Mouse (Mus musculus): Measurements from ENCODE around the gene Hspa1l. TPM values are rescaled to one million over a fixed set of nuclear protein-coding genes. Genes with fewer than 3 reads are reported as not detected.

Gene Hspa1l
- polyA plus RNA-seq, 1 experiment from 2014 or later = 4.2 TPM

- Histone ChIP-seq H3K4me1 (ENCODE audit: control insufficient read depth, insufficient read depth, low read length) (peaks cover 12% of the 10 kb centered on the region), H3K9me3 (replicated peaks; ENCODE audit: control insufficient read depth, low read length) (no peaks in the 10 kb centered on the region), H3K4me3 (ENCODE audit: low read length) (no peak within 1 kb of the TSS), H3K27me3 (ENCODE audit: control insufficient read depth, insufficient read depth, low read length) (no peaks in the 10 kb centered on the region), H3K9ac (ENCODE audit: low read length) (peak within 1 kb of the TSS; percentile 49), H3K27ac (ENCODE audit: low read length) (peak within 1 kb of the TSS; percentile 36; the same call in 1 of the 2 replicates), H3K36me3 (ENCODE audit: control insufficient read depth, insufficient read depth) (peaks cover 39% of the 10 kb centered on the region), H3K4me2 (ENCODE audit: low read depth, low read length) (no peak within 1 kb of the TSS)
- ATAC-seq (replicated peaks; ENCODE audit: extremely low read depth, insufficient read depth, low FRiP score) = peak; percentile 53
- WGBS = 33% methylated on average over 12 of the region's 12 CpGs
These were observed 43.9 kb downstream of the Hspa1l start, which contains the start of gene Vwa7 for GRCm38 (mm10) chr17:35016376-35016775. Gene Vwa7, plus strand, starts transcription at chr17:35016579.

GRCm38 (mm10) chr17:35016791-35017705, 44.5 kb downstream of the Hspa1l start:
- H3K9ac ChIP-seq (ENCODE audit: low read length) = peak overlapping the region; percentile 49
- WGBS = 75% methylated on average over 10 of the region's 10 CpGs
- no peak overlapping the region for H3K4me2 ChIP-seq (ENCODE audit: low read depth, low read length)
- H3K36me3 ChIP-seq (ENCODE audit: control insufficient read depth, insufficient read depth) = peaks cover 33% of the 10 kb centered on the region
- H3K27me3 ChIP-seq (ENCODE audit: control insufficient read depth, insufficient read depth, low read length) = no peaks in the 10 kb centered on the region
- H3K9me3 ChIP-seq (replicated peaks; ENCODE audit: control insufficient read depth, low read length) = no peaks in the 10 kb centered on the region
- H3K27ac ChIP-seq (ENCODE audit: low read length) = peak overlapping the region; percentile 36; the same call in 1 of the 2 replicates
- ATAC-seq (replicated peaks; ENCODE audit: extremely low read depth, insufficient read depth, low FRiP score) = no peak
- peaks cover 18% of the 10 kb centered on the region for H3K4me1 ChIP-seq (ENCODE audit: control insufficient read depth, insufficient read depth, low read length)
- no peak overlapping the region for H3K4me3 ChIP-seq (ENCODE audit: low read length)

- H3K9me3 ChIP-seq (replicated peaks; ENCODE audit: control insufficient read depth, low read length) = no peaks in the 10 kb centered on the region
- H3K27ac ChIP-seq (ENCODE audit: low read length) = no peak overlapping the region
- H3K4me3 ChIP-seq (ENCODE audit: low read length) = no peak overlapping the region
- H3K4me2 ChIP-seq (ENCODE audit: low read depth, low read length) = no peak overlapping the region
- ATAC-seq (replicated peaks; ENCODE audit: extremely low read depth, insufficient read depth, low FRiP score) = no peak
- H3K9ac ChIP-seq (ENCODE audit: low read length) = no peak overlapping the region
- 72% methylated on average over 14 of the region's 14 CpGs for WGBS
- H3K4me1 ChIP-seq (ENCODE audit: control insufficient read depth, insufficient read depth, low read length) = peaks cover 18% of the 10 kb centered on the region
- H3K36me3 ChIP-seq (ENCODE audit: control insufficient read depth, insufficient read depth) = peaks cover 27% of the 10 kb centered on the region
- no peaks in the 10 kb centered on the region for H3K27me3 ChIP-seq (ENCODE audit: control insufficient read depth, insufficient read depth, low read length)
These were observed 45.2 kb downstream of the Hspa1l start for GRCm38 (mm10) chr17:35017706-35018030.

GRCm38 (mm10) chr17:35018171-35018570, 45.7 kb downstream of the Hspa1l start:
- 63% methylated on average over 3 of the region's 3 CpGs for WGBS
- Histone ChIP-seq H3K4me2 (ENCODE audit: low read depth, low read length) (no peak overlapping the region), H3K4me1 (ENCODE audit: control insufficient read depth, insufficient read depth, low read length) (peaks cover 18% of the 10 kb centered on the region), H3K4me3 (ENCODE audit: low read length) (no peak overlapping the region), H3K27me3 (ENCODE audit: control insufficient read depth, insufficient read depth, low read length) (no peaks in the 10 kb centered on the region), H3K9ac (ENCODE audit: low read length) (no peak overlapping the region; the same call in 1 of the 2 replicates), H3K27ac (ENCODE audit: low read length) (no peak overlapping the region), H3K36me3 (ENCODE audit: control insufficient read depth, insufficient read depth) (peaks cover 25% of the 10 kb centered on the region), H3K9me3 (replicated peaks; ENCODE audit: control insufficient read depth, low read length) (no peaks in the 10 kb centered on the region)
- no peak for ATAC-seq (replicated peaks; ENCODE audit: extremely low read depth, insufficient read depth, low FRiP score)

- Histone ChIP-seq H3K9me3 (replicated peaks; ENCODE audit: control insufficient read depth, low read length) (no peaks in the 10 kb centered on the region), H3K4me3 (ENCODE audit: low read length) (no peak overlapping the region), H3K36me3 (ENCODE audit: control insufficient read depth, insufficient read depth) (peaks cover 8% of the 10 kb centered on the region), H3K4me2 (ENCODE audit: low read depth, low read length) (no peak overlapping the region), H3K27ac (ENCODE audit: low read length) (no peak overlapping the region), H3K27me3 (ENCODE audit: control insufficient read depth, insufficient read depth, low read length) (no peaks in the 10 kb centered on the region), H3K4me1 (ENCODE audit: control insufficient read depth, insufficient read depth, low read length) (peaks cover 18% of the 10 kb centered on the region), H3K9ac (ENCODE audit: low read length) (no peak overlapping the region)
- ATAC-seq (replicated peaks; ENCODE audit: extremely low read depth, insufficient read depth, low FRiP score) = no peak
- WGBS = 77% methylated on average over 11 of the region's 11 CpGs
These were observed 47.4 kb downstream of the Hspa1l start for GRCm38 (mm10) chr17:35019894-35020293.

GRCm38 (mm10) chr17:35020551-35020950, 48.0 kb downstream of the Hspa1l start:
- Histone ChIP-seq H3K4me3 (ENCODE audit: low read length) (no peak overlapping the region), H3K9ac (ENCODE audit: low read length) (no peak overlapping the region), H3K27ac (ENCODE audit: low read length) (no peak overlapping the region), H3K4me2 (ENCODE audit: low read depth, low read length) (no peak overlapping the region), H3K4me1 (ENCODE audit: control insufficient read depth, insufficient read depth, low read length) (peaks cover 18% of the 10 kb centered on the region), H3K27me3 (ENCODE audit: control insufficient read depth, insufficient read depth, low read length) (no peaks in the 10 kb centered on the region), H3K36me3 (ENCODE audit: control insufficient read depth, insufficient read depth) (0 out of 2 replicates have a peak, but pooled peaks cover 4% of the 10 kb centered on the region), H3K9me3 (replicated peaks; ENCODE audit: control insufficient read depth, low read length) (no peaks in the 10 kb centered on the region)
- WGBS = 86% methylated on average over 8 of the region's 8 CpGs
- no peak for ATAC-seq (replicated peaks; ENCODE audit: extremely low read depth, insufficient read depth, low FRiP score)

GRCm38 (mm10) chr17:35021163-35021808, 48.8 kb downstream of the Hspa1l start:
- ATAC-seq (replicated peaks; ENCODE audit: extremely low read depth, insufficient read depth, low FRiP score) = peak; percentile 19
- Histone ChIP-seq H3K4me1 (ENCODE audit: control insufficient read depth, insufficient read depth, low read length) (peaks cover 13% of the 10 kb centered on the region), H3K4me2 (ENCODE audit: low read depth, low read length) (peak overlapping the region; percentile 37)

GRCm38 (mm10) chr17:35021842-35022477, 49.5 kb downstream of the Hspa1l start:
- peak; percentile 67 for ATAC-seq (replicated peaks; ENCODE audit: extremely low read depth, insufficient read depth, low FRiP score)
- Histone ChIP-seq H3K4me3 (ENCODE audit: low read length) (no peak overlapping the region), H3K4me1 (ENCODE audit: control insufficient read depth, insufficient read depth, low read length) (peaks cover 8% of the 10 kb centered on the region), H3K27me3 (ENCODE audit: control insufficient read depth, insufficient read depth, low read length) (no peaks in the 10 kb centered on the region), H3K36me3 (ENCODE audit: control insufficient read depth, insufficient read depth) (no peaks in the 10 kb centered on the region), H3K9me3 (replicated peaks; ENCODE audit: control insufficient read depth, low read length) (no peaks in the 10 kb centered on the region), H3K9ac (ENCODE audit: low read length) (no peak overlapping the region; the same call in 1 of the 2 replicates), H3K4me2 (ENCODE audit: low read depth, low read length) (peak overlapping the region; percentile 37; the same call in 1 of the 2 replicates), H3K27ac (ENCODE audit: low read length) (peak overlapping the region; percentile 81)
- WGBS = 23% methylated on average over 6 of the region's 6 CpGs

More at GRCm38 (mm10) chr17:35021163-35021808, 48.8 kb downstream of the Hspa1l start:
- H3K36me3 ChIP-seq (ENCODE audit: control insufficient read depth, insufficient read depth) = 0 out of 2 replicates have a peak, but pooled peaks cover under 1% of the 10 kb centered on the region
- H3K27me3 ChIP-seq (ENCODE audit: control insufficient read depth, insufficient read depth, low read length) = no peaks in the 10 kb centered on the region
- peak overlapping the region; percentile 3; the same call in 1 of the 2 replicates for H3K4me3 ChIP-seq (ENCODE audit: low read length)
- peak overlapping the region; percentile 81 for H3K27ac ChIP-seq (ENCODE audit: low read length)
- H3K9me3 ChIP-seq (replicated peaks; ENCODE audit: control insufficient read depth, low read length) = no peaks in the 10 kb centered on the region
- 9% methylated on average over 17 of the region's 17 CpGs for WGBS
- no peak overlapping the region for H3K9ac ChIP-seq (ENCODE audit: low read length)

All from heart, embryonic 16.5 days (tissue).